Mouse (Mus musculus): ENCODE results near the gene Ceacam12. TPM values are rescaled to one million over a fixed set of nuclear protein-coding genes. Genes with fewer than 3 reads are reported as not detected.

Gene Ceacam12
- not detected in 2 replicates for polyA plus RNA-seq (2012)

GRCm38 (mm10) chr7:18065629-18066028, at the start of gene Ceacam12:
Gene Ceacam12 (plus strand): TSS chr7:18065929.

Other genes with a start within 250 kb of the Ceacam12 start
- not detected in 2 replicates for gene Gm5155, start 194.2 kb upstream of the Ceacam12 start, polyA plus RNA-seq (2012)
- gene Ceacam11, start 93.8 kb upstream of the Ceacam12 start, polyA plus RNA-seq (2012) = not detected in 2 replicates
- not detected in 2 replicates for gene Ceacam13, start 56.0 kb upstream of the Ceacam12 start, polyA plus RNA-seq (2012)
- gene Igfl3, start 110.6 kb downstream of the Ceacam12 start, polyA plus RNA-seq (2012) = not detected in 2 replicates
- gene Mill1, start 179.4 kb downstream of the Ceacam12 start, polyA plus RNA-seq (2012) = not detected in 2 replicates